Mouse (Mus musculus) retina, adult 2 months (tissue): ENCODE results near the gene Il16.

Source experiments
- DNase-seq: peaks from one replicate; pipeline ENCODE4 v3.0.0-alpha.2; 2012; ENCODE audit warnings: low read depth, low spot score

Il16 gene

DNA sequence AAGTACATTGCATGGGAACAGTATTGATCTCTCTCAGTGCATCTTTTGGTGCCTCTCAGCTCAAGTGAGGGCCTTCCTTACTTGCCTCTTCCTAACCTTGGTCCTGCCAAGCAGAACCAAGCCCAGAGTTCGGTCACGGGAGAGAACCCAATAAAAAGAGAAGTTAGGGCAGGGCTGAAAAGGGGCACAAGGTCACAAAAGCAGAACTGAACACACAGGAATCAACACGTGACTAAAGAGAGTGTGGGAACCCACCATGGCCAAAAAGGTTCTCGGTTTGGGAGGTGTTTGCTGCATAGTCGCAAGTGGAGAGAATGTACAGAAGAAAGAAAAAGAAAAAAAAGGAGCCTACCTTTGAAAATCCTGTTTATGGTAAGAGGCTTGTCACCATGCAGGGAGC lies 100.0 kb downstream of the Il16 start:
- no peak for DNase-seq

DNA sequence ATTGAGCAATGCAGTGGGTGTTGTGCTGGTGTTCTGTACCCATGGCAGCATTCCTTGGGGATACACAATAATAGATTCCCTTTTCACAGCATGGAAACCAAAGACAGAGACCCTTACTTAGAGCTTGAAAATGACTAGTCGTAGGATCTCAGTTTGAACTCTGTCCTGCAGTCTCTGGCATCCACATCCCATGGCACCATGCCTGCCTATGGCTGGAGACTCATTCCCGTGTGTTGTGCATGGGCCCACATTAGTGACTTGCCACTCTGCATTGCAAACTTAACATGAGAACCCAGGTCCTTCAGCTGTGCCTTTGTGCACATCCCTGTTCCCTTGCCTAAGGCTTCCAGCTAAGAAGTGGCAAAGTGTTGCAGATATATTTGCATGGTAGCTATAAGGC lies 100.8 kb downstream of the Il16 start:
- DNase-seq, result no peak

DNA sequence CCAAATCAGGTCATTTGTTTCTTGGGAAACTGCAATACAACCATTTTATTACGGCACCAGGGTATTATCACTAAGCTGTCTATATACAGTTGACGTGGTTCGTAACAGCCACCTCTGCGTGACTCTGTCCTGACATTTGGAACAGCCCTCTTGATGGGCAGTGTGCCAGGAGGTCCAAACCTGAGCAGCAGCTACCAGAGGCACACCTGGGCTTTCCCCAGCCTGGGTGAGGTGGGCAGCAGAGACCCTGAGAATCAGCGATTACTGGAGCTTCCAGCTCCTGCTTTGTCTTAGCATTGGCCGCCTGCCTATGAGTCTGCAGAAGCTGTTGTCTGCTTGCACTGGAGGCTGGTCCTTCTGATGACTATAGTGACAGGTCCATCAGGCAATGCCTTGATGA lies 101.9 kb downstream of the Il16 start:
- no peak for DNase-seq

DNA sequence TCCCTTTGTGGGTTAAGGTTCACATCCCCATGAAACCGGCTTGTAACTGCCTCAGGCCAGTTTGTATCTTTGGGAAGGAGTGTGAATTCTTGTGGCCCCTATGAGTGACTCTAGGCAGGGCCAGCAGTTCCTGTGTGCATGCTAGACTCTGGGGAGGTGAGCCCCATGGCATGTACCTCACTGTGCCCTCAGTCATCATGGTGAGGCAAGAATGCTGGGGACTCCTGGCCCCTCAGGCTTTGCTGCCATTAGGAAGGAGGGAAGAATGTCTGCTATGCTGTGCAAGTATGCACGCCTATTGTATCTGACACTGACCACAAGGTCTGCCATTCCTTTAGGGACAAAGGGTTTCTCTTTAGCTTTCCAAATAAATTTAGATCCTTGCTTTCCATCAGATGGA lies 104.4 kb downstream of the Il16 start:
- DNase-seq, result no peak

DNA sequence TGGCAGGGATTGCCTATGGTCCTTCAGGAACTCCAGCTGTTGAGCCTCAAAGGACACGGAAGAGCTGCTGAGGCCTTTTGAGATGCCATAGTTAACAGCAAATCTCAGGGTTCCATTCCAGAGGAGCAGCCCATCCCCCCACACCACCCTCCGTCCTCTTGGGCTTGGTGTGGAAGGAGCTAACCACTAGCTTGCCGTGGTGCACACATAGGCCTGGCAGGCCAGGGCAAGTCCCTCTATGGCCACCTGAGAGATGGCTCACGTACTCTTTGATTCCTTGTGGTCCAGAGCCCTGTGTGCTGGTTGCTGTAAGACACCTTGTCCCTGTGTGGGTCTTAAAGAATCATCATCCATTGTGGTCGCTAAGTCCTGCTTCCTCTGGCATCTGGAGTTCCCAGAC lies 104.9 kb downstream of the Il16 start:
- no peak for DNase-seq

DNA sequence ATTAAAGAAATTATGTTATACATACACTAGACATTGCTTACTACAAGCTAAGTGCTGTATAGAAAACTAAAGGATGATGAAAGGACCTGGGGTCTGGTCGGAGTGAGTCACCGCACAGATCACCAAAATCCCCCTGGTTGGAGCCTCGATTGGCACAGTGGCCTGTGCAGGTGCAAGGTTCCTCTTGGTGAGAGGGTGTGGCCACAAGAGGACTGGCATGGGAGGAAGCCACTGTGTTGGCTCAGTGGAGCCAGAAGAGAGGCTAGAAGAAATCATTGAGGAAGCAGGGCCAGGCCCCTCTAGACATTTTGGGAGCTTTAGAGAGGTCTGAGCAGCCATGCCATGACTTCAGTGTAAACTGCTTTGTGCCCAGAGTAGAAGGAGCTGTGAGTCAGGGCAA lies 106.4 kb downstream of the Il16 start:
- no peak for DNase-seq

DNA sequence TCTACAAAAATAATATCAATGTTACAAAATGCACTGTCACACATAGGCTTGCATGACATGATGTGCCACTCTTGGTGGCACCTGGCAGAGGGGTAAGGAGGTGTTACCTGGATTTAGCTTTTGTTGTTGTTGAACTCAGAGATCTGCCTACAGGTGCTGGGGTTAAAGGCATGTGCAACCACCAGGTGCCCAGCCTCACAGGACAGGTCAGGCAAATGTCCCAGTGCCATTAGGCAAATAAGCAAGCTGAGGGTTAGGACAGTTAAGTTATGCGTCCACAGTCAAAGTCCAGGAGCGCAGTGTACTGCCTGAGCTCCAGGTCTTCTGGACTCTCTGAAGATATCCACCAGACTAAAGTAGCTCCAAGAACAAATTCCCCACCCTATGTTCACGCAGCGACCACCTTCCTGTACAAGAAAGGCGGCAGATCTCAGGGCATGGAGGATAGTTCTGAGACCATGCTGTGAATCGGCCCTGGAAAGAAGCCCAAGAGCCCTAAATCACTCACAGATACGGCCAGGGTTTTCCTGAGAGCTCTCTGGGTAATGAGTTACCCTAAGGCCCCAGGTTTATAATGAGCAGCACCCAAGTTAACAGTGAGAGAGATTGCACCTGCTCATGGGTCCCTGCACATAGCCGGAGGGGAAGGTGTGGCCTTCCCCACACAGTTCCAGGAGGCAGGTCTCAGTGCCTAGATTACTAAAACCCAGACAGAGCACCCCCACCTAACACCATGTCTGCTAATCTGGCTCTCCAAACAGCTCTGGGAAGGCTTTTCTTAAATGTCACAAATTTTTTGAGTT lies 107.5 kb downstream of the Il16 start:
- DNase-seq, result no peak

DNA sequence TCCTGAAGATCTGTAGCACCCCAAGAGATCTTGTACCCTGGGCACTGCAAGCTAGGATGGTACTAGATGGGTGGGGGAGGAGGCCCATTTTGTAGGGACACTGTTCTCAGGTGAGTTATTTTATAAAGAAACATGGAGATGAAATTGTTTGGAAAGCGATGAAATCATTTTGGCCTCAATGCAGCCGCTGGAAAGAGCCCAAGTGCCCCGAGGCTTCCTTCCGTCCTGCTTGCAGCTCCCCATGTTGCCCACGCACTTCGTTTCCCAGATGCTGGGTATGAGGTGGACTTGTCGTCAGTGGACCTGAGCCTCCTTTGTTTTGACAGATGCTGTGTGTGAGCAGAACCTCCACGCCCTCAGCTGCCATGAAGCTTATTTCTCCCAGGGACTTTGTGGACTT lies 109.1 kb downstream of the Il16 start:
- DNase-seq, result no peak

DNA sequence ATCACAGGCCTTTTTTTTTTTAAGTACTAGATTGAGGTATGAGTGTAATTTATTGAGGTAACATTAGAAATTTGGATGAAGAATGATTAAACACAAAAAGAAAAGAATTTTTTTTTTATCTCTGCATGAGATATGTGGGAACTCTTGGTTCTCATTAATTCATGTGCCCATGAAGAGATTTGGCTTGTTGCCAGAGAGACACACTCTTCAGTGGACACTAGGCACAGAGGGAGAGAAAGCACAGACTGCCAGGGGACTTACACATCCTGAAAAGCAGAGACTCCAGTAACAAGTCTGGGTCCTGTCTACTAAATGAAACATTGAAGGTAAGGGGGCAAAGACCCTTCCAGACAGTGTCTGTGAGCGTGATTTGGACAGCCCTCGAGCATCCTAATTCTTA lies 109.8 kb downstream of the Il16 start:
- DNase-seq, result no peak

DNA sequence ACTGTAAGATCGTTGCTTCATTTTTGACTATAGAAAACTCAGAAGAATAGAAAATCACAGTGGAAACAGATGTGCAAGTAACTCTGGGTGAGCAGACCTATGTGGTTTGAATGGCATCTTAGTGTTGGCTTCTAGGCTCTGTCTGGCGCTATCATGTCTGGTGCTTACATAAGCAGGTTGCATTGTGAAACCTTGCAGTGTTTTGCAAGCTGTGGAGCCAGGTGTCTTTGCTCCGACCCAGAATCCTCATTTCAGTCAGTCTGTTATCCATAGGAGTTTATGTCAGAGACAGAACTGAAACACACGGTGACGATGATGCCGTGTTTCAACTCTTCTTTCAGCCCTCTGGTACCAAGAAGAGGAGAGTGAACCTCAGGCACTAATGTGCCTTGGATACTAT lies 111.7 kb downstream of the Il16 start:
- DNase-seq, result no peak

DNA sequence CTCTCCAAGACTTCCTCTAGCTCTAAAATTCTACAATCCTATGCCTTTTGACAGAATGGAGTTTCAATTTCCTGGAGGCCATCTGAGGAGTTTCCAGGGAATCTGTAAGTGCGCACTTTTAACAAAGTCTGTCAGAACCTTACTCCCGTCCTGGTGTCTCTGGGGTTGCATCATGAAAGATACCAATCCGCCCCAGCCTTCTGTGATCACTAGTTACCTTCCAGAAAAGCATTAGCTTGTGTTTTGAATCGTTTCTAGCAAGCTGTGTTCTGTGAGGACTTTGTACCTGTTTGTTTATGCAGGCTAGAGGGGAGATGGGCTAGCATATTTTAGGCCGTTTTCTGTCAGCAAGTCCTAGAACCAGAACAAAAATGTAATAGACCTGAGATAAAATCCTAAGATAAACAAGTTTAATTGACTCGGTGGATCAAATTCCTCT lies 112.8 kb downstream of the Il16 start:
- DNase-seq, result no peak

DNA sequence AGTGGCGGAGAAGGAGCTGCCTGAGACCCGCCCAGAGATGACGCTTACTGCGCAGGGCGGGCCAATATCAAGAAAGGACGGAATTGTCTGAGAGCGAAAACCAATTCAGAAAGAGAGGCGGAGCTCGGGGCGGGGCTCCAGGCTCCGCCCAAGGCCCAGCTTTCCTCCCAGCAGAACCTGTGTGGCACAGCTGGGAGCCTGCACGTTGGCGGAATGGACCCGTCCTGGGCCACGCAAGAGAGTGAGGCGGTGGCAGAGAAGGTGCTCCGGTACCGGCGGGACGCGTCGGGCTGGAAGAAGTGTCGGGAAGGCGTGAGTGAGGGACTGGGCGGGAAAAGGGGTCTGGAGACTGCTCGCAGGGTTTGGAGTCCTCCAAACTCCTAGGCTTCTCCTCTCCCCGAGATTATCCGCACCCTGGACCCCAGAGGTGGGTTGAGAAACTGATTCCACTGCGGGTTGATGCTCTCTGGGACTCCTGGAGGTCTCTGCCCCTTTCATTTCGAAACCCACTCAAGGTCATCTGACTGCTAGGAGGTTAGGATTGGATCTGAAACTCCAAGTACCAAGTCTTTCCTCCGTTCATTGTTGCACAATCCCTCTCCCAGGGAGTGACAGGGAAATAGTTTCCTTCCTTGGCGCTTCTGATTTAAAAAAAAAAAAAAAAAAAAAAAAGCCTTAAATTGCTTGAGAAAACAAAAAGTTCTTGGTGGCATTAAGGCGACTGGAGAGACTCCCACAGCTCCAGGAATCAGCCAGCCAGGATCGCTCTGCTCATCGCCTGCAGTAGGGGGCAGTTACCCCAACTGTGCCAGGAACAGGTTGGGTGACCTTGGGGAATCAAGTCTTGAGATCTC lies 113.5 kb downstream of the Il16 start, which contains the start of gene Stard5:
Stard5 (plus strand) TSS at position 132 of the 854 bp plus-strand sequence.
- DNase-seq, result peak; percentile 75

DNA sequence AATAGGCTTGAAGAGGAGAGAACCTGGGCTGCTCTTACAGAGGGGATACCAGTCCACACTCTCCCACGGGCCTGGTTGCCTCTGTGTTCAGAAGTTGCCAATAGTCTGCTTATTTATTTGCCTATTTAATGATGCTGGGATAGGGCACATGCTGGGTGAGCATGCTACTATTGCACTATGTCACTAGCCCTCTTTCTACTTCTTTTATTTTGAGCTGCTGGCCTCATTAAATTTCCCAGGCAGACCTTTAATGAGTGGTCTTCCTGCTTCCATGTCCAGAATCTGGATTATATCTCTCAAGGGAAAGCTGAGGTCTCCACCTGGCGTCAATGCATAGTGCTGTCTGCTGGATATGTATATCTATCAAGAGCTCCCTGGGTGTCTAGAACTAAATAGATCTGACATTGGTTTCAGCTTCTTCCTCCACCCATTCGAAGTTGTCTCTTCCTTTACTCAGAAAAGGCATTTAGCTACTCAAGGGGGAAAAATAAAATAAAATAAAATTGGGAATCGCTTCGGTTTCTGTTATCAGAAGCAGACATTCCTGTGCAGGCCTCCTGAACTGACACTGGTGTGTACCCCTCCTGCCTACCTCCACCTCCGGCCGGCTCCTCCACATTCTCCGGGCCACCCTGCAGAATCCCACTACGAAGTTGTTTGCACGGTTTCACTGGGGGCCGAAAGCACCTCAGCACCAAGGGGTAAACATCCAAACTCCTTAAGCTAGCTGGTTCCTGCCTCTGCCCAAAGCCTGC lies 114.3 kb downstream of the Il16 start:
- DNase-seq, result no peak

DNA sequence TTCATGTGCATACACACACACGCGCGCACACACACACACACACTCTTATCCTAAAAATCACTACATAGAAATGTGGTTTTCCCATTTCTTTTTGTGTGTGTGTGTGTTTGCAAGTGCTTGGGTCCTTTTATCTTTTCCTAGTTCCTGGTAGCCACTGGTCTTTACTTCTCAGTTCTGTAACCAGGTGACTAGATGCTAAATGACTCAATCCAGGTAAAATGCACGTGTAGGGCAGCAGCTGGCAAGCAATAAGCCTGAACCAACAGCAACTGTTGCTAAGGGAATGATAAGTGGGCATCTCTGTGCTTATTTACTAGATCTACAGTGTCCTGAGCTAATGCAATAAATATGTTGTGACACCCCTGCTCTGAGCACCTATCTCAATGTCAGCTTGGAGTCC lies 118.2 kb downstream of the Il16 start:
- DNase-seq, result no peak

DNA sequence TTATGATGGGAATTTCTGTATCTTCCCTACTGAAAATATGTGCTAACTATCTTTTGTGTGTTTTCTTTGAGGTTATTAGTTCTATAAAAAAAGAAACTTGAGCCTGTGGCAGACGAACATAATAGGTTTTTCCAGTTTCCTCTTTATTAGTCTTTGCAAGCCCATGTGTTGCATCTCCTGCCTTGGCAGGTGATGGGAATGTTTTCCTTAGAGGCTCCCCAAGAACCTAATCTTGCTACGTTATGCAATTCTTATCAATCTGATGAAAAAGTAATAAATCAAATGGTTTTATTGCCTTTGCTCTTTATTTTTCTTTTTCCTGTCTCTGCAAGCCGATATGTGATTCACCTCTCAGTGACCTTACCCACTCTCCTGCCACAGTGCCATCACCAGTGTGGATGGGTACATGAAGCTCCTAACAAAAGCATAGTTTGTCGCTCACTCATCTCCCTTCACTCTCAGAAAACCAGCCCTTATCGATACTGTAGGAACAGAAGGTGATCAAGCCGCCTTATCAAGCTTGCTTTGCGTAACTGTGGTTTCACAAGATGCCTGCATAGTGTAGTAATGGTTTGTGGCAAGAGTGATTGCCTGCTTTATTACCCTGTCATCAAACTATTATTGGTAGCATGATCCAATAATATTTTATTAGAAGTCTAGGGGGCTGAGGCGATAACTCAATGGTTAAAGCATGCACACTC lies 118.8 kb downstream of the Il16 start:
- DNase-seq, result no peak

DNA sequence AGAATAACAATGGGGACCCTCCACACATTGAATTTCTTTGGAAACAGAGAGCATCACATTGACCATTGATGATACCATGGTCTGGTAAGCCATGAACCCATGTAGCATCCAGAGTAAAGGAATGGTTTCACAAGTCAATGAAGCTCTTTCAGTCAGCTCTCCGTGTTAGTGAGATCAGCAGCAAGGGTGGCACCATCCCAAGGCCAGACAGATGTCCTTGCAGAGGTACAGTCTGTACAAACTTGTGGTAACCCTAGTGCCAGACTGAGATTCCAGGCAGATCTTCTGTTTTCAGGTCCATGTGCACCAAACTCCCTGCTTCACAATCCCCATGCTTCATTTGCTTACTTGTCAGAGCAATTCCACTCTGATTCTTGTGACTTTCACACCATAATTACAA lies 121.5 kb downstream of the Il16 start:
- DNase-seq, result no peak

DNA sequence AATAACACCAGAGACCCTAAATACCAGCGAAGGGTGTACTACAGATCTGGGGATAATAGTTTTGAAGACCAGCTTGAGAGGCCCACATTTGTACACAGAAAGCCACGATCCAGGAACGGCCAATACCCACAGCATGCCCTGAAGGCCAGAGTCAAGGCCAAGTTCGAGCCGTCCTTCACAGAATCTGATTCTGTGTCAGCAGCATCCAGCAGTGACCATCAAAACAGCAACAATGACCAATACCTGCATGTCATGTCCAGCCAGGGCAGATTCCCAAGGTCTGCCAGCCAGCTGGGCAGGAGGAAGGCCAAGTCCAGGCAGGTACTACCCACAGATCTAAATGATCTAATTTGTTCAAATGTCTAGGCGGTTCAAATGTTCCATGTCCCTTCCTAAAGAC lies 122.9 kb downstream of the Il16 start:
- no peak for DNase-seq

DNA sequence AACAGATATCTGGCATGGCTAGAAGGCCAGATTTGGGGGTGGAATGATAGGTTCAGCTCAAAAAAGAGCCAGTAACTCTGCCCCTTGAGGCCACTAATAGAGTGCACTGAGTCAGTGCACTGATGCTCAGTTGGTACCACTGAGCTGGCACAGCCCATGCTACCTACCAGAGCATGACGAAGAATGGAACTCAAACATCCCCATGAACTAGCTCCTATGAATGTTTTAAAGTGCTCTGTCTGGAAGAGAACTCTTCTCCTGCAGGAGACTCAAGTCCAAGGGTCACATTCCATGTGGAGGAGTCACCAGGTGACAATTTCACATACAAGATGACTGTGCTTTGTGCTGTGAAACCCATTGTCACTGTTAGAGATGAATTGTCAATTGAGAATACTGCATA lies 126.8 kb downstream of the Il16 start:
- DNase-seq, result no peak

DNA sequence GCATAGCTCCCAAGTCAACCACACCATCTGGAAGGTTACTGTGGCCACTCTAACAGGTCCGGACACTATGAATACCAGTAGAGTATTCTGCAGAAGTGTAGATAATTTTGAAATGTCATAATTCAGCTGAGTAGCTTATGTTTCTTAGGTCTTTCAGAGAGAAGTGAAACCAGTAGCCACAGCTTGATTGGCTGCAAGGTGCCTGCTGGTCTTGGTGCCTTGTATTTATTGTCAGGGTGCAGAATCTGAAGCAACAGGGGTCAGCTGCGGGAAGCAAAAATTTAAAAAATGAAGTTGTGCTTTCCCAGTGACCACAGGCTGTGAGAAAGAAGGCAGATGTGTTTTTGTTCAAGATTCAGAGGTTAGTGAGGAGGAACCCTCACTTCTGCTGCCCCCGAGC lies 129.3 kb downstream of the Il16 start:
- no peak for DNase-seq

DNA sequence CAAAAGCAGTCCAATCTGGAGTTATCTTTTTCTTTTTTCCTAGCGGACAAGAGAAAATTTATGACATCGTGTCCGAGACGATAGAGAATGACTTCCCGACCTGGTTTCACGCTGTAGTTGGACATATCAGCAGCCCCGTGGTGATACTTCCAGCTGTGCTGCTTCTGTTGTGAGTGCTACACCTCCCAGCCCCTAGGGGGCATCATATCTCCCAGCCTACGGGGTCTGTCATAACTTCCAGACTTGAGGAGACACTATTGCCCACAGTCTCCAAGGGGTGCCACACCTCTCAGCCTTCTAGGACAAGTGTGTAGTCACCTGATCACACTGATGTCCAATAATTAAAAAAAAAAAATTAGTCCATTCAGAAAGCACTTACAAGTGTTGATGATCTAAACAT lies 129.7 kb downstream of the Il16 start:
- DNase-seq, result no peak

DNA sequence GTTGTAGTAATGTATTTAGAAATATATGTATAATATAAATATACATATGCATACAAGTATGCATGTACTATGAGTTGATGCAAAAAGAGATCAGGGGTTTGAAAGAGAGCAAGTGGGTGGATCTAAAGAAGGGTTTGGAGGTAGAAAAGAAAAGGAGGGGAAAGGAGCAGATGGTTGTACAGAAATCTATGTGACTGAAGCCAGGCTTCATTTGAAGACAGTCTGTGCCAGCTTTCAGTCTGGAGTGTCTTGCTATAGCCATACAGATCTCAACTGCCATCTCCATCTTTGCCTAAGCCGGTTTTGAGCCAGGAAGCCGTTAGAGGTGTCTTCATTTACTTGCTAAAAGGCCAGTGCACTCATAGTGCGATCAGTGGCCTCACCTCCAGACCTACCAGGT lies 130.3 kb downstream of the Il16 start:
- DNase-seq, result no peak

DNA sequence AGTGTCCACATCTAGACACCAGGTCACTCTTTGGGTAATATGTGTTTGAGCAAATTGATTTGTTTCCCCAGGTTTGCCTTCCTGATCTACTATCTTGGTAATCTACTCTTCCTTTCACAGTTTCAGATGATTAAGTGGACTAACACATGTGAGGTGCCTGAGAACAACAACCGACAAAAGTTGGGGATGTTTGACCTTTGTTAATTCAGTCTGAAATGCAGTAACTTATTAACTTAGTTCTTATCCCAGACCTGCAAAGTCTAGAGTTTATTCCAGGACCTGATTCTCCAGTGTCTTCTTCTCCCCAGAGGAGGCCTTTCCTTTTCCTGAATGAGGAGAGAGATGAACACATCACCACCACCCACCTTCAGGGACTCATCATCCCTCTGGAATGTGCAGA lies 133.6 kb downstream of the Il16 start:
- DNase-seq, result no peak
